Mouse (Mus musculus) frontal cortex, postnatal 10 days (tissue): ENCODE results near the gene Aip.
A peak's percentile ranks its signal among the peaks of the same experiment; 100 is the strongest.

Experiments used
- DNase-seq, 2 experiments: peaks; one replicate each; pipeline ENCODE4 v3.0.0; 2022; ENCODE audit warnings: low spot score in 2 of 2, mixed read lengths in 1 of 2

Aip gene

GRCm38 (mm10) chr19:4152445-4153231 lies 27.0 kb upstream of the Aip start:
- DNase-seq, result no peak

GRCm38 (mm10) chr19:4151898-4152297 lies 26.2 kb upstream of the Aip start:
- no peak for DNase-seq

- no peak for DNase-seq
Measured at GRCm38 (mm10) chr19:4151488-4151860, 25.8 kb upstream of the Aip start.

GRCm38 (mm10) chr19:4150567-4151487 lies 25.2 kb upstream of the Aip start:
- no peak for DNase-seq

GRCm38 (mm10) chr19:4149764-4150461 lies 24.3 kb upstream of the Aip start:
- no peak for DNase-seq

GRCm38 (mm10) chr19:4149283-4149682 lies 23.6 kb upstream of the Aip start:
- DNase-seq, result no peak

- no peak for DNase-seq
Measured at GRCm38 (mm10) chr19:4148819-4149218, 23.2 kb upstream of the Aip start.

GRCm38 (mm10) chr19:4148491-4148806 lies 22.8 kb upstream of the Aip start, which contains the start of gene Coro1b:
TSS of gene Coro1b (plus strand) at chr19:4148619.
- peak; percentile 91 to 95 for DNase-seq

GRCm38 (mm10) chr19:4147782-4148490 lies 22.3 kb upstream of the Aip start:
- DNase-seq, result no peak

GRCm38 (mm10) chr19:4147022-4147405 lies 21.4 kb upstream of the Aip start:
- DNase-seq, result no peak

- no peak for DNase-seq
Measured at GRCm38 (mm10) chr19:4146366-4147021, 20.8 kb upstream of the Aip start.

GRCm38 (mm10) chr19:4145936-4146335 lies 20.3 kb upstream of the Aip start:
- DNase-seq, result no peak

- DNase-seq, result no peak
Measured at GRCm38 (mm10) chr19:4144550-4145498, 19.2 kb upstream of the Aip start.

GRCm38 (mm10) chr19:4143759-4144268 lies 18.2 kb upstream of the Aip start, which contains the start of gene Cabp4:
TSS of gene Cabp4 (minus strand) at chr19:4144033.
- DNase-seq, result no peak

- DNase-seq, result no peak
Measured at GRCm38 (mm10) chr19:4142416-4143173, 16.9 kb upstream of the Aip start.

GRCm38 (mm10) chr19:4140147-4140546 lies 14.5 kb upstream of the Aip start:
- DNase-seq, result no peak

GRCm38 (mm10) chr19:4139446-4139845 lies 13.8 kb upstream of the Aip start, which contains the start of gene Gpr152:
TSS of gene Gpr152 (plus strand) at chr19:4139787.
- DNase-seq, result no peak

GRCm38 (mm10) chr19:4137913-4138312 lies 12.3 kb upstream of the Aip start:
- DNase-seq, result no peak

GRCm38 (mm10) chr19:4136463-4136862 lies 10.8 kb upstream of the Aip start:
- no peak for DNase-seq
